Mouse (Mus musculus) stomach, postnatal 0 days (tissue): ENCODE measurements around the gene Emp3. TPM values are rescaled to one million over a fixed set of nuclear protein-coding genes. Genes with fewer than 3 reads are reported as not detected.

ENCODE experiments used
- ATAC-seq: fragments of 200-750 bp; cut with Nextera tagmentation; 2 replicates; pipeline ENCODE4 v1.8.0; 2017; ENCODE audit not compliant: low FRiP score, low TSS enrichment
- DNase-seq: peaks from one replicate; pipeline ENCODE4 v3.0.0-alpha.2; 2016; ENCODE audit warnings: low spot score
- H3K27ac ChIP-seq: fragments of 300-500 bp; sonication (generic); replicated peaks from 2 replicates; pipeline ENCODE4 v1.5.1; 2014; ENCODE audit warnings: mild to moderate bottlenecking, control low read depth
- H3K27me3 ChIP-seq: fragments of 300-500 bp; sonication (generic); 2 replicates; pipeline ENCODE4 v1.6.1; 2014; ENCODE audit warnings: low read length; ENCODE audit not compliant: control insufficient read depth, insufficient read depth
- H3K36me3 ChIP-seq: fragments of 300-500 bp; sonication (generic); 2 replicates; pipeline ENCODE4 v1.6.1; 2014; ENCODE audit warnings: low read length, mixed read lengths; ENCODE audit not compliant: control insufficient read depth, insufficient read depth
- H3K4me1 ChIP-seq: fragments of 300-500 bp; sonication (generic); replicated peaks from 2 replicates; pipeline ENCODE4 v1.6.1; 2014; ENCODE audit warnings: antibody characterized with exemption; ENCODE audit not compliant: control insufficient read depth, insufficient read depth
- H3K4me2 ChIP-seq: fragments of 300-500 bp; sonication (generic); replicated peaks from 2 replicates; pipeline ENCODE4 v1.6.1; 2014; ENCODE audit warnings: low read depth, mild to moderate bottlenecking, control low read depth, moderate library complexity
- H3K4me3 ChIP-seq: fragments of 300-500 bp; sonication (generic); 2 replicates; pipeline ENCODE4 v1.5.1; 2014; ENCODE audit warnings: low read depth, low read length, control low read depth
- H3K9ac ChIP-seq: fragments of 300-500 bp; sonication (generic); 2 replicates; pipeline ENCODE4 v1.6.1; 2014; ENCODE audit warnings: mild to moderate bottlenecking, low read length, control low read depth, mixed read lengths
- H3K9me3 ChIP-seq: fragments of 300-500 bp; sonication (generic); 2 replicates; pipeline ENCODE4 v1.6.1; 2016; ENCODE audit warnings: low read length; ENCODE audit not compliant: control insufficient read depth
- CTCF ChIP-seq: IDR thresholded peaks from 2 replicates; pipeline ENCODE4 v1.5.1; 2016; ENCODE audit warnings: antibody characterized with exemption, low read depth, mild to moderate bottlenecking, moderate library complexity
- EP300 ChIP-seq: optimal IDR thresholded peaks from 2 replicates; pipeline ENCODE3; 2016; ENCODE audit warnings: antibody characterized with exemption
- WGBS: fragments of 180-500 bp; shearing (Covaris S2); extraction: QIAGEN DNeasy Blood & Tissue Kit; methylation state at CpG from one replicate; pipeline ENCODE4 v1.1.7; 2014; 5-methylcytosine and 5-hydroxymethylcytosine counted together
- polyA plus RNA-seq: library from polyadenylated mRNA; unstranded; fragments of >200 nt; fragmentation: Nextera tagmentation; extraction: Ambion mirVana; gene quantifications from 2 replicates; pipeline ENCODE4 v1.2.1, GENCODE M21; 2015

Gene Emp3
- polyA plus RNA-seq, 1 experiment from 2014 or later, result 151 TPM

GRCm38 (mm10) chr7:45870282-45871058 is 50.7 kb downstream of the Emp3 start:
- no peak for DNase-seq
- Histone ChIP-seq H3K9me3 (no peaks in the 10 kb centered on the region), H3K4me2 (peak overlapping the region; percentile 38), H3K27me3 (peaks cover 3% of the 10 kb centered on the region; the same call in 1 of the 2 replicates), H3K36me3 (peaks cover 7% of the 10 kb centered on the region; the same call in 1 of the 2 replicates), H3K4me3 (peak overlapping the region; percentile 19; the same call in 1 of the 2 replicates), H3K27ac (no peak overlapping the region), H3K9ac (peak overlapping the region; percentile 43; the same call in 1 of the 2 replicates), H3K4me1 (peaks cover 3% of the 10 kb centered on the region)
- no peak for ATAC-seq
- WGBS, result 1% methylated on average over 30 of the region's 30 CpGs
- TF ChIP-seq CTCF (no peak), EP300 (no peak)

- H3K4me1 ChIP-seq, result peaks cover 3% of the 10 kb centered on the region; the same call in 1 of the 2 replicates
- H3K9me3 ChIP-seq, result no peaks in the 10 kb centered on the region
- peaks cover 3% of the 10 kb centered on the region; the same call in 1 of the 2 replicates for H3K27me3 ChIP-seq
- no peak overlapping the region for H3K4me3 ChIP-seq
- no peak overlapping the region for H3K27ac ChIP-seq
- TF ChIP-seq EP300, result no peak
- no peak for TF ChIP-seq CTCF
- no peak for ATAC-seq
- H3K4me2 ChIP-seq, result peak overlapping the region; percentile 36
- H3K36me3 ChIP-seq, result peaks cover 3% of the 10 kb centered on the region; the same call in 1 of the 2 replicates
- H3K9ac ChIP-seq, result peak overlapping the region; percentile 41; the same call in 1 of the 2 replicates
- WGBS, result 2% methylated on average over 12 of the region's 14 CpGs
- DNase-seq, result no peak
Observed at GRCm38 (mm10) chr7:45869787-45870186, 51.4 kb downstream of the Emp3 start.

- 33% methylated on average over 8 of the region's 8 CpGs for WGBS
- ATAC-seq (no peak), DNase-seq (no peak)
- no peak overlapping the region for H3K4me3 ChIP-seq
- H3K4me2 ChIP-seq, result peak overlapping the region; percentile 36
- H3K4me1 ChIP-seq, result peaks cover under 1% of the 10 kb centered on the region; the same call in 1 of the 2 replicates
- TF ChIP-seq CTCF (no peak), EP300 (no peak)
- H3K36me3 ChIP-seq, result no peaks in the 10 kb centered on the region
- H3K9me3 ChIP-seq, result no peaks in the 10 kb centered on the region
- H3K27ac ChIP-seq, result no peak overlapping the region
- peak overlapping the region; percentile 41; the same call in 1 of the 2 replicates for H3K9ac ChIP-seq
- peaks cover 3% of the 10 kb centered on the region; the same call in 1 of the 2 replicates for H3K27me3 ChIP-seq
Observed at GRCm38 (mm10) chr7:45869107-45869670, 52.0 kb downstream of the Emp3 start.

Other genes starting within 250 kb of the Emp3 start
- gene Ntn5, start 237.4 kb downstream of the Emp3 start, polyA plus RNA-seq, result 0.41 and 0.45 TPM in 2 replicates
- gene Sec1, start 227.0 kb downstream of the Emp3 start, polyA plus RNA-seq, result 0.53 and 0.56 TPM in 2 replicates
- gene Car11, start 221.6 kb downstream of the Emp3 start, polyA plus RNA-seq, result 2.7 and 4.4 TPM in 2 replicates
- gene Dbp, start 216.3 kb downstream of the Emp3 start, polyA plus RNA-seq, result 8.8 and 12.6 TPM in 2 replicates
- 893 and 919 TPM in 2 replicates for gene Rpl18, start 205.9 kb downstream of the Emp3 start, polyA plus RNA-seq
- 23.6 and 24.5 TPM in 2 replicates for gene Sphk2, start 203.4 kb downstream of the Emp3 start, polyA plus RNA-seq
- 21.6 and 24.8 TPM in 2 replicates for gene Fam83e, start 200.2 kb downstream of the Emp3 start, polyA plus RNA-seq
- gene Spaca4, start 195.6 kb downstream of the Emp3 start, polyA plus RNA-seq, result 0.39 and 0.56 TPM in 2 replicates
- gene Lmtk3, start 137.7 kb downstream of the Emp3 start, polyA plus RNA-seq, result 0.15 and 0.27 TPM in 2 replicates
- 83.2 and 87.1 TPM in 2 replicates for gene Sult2b1, start 136.7 kb downstream of the Emp3 start, polyA plus RNA-seq
- gene Cyth2, start 106.8 kb downstream of the Emp3 start, polyA plus RNA-seq, result 59.7 and 62.4 TPM in 2 replicates
- 0.22 TPM in 2 replicates for gene Kcnj14, start 96.6 kb downstream of the Emp3 start, polyA plus RNA-seq
- 25.6 and 25.7 TPM in 2 replicates for gene Grwd1, start 90.5 kb downstream of the Emp3 start, polyA plus RNA-seq
- 49.8 and 54.6 TPM in 2 replicates for gene Kdelr1, start 48.6 kb downstream of the Emp3 start, polyA plus RNA-seq
- 0.35 and 0.38 TPM in 2 replicates for gene Grin2d, start 43.0 kb downstream of the Emp3 start, polyA plus RNA-seq
- 0.46 and 0.79 TPM in 2 replicates for gene Syngr4, start 24.7 kb downstream of the Emp3 start, polyA plus RNA-seq
- 3.1 and 3.2 TPM in 2 replicates for gene Tmem143, start 24.5 kb downstream of the Emp3 start, polyA plus RNA-seq
- 1.7 and 2.3 TPM in 2 replicates for gene Ccdc114, start 2.7 kb upstream of the Emp3 start, polyA plus RNA-seq
- gene Abcc6, start 108.9 kb upstream of the Emp3 start, polyA plus RNA-seq, result 0.44 and 0.87 TPM in 2 replicates
- 19.3 and 20.3 TPM in 2 replicates for gene Nomo1, start 112.3 kb upstream of the Emp3 start, polyA plus RNA-seq
- 0.61 and 0.81 TPM in 2 replicates for gene Kcnj11, start 179.4 kb upstream of the Emp3 start, polyA plus RNA-seq